Mouse (Mus musculus) adrenal gland (tissue): ENCODE measurements around the gene Hist1h4j.
"Not testable (repeated sequence)": the region's sequence is repeated elsewhere in the genome, so short reads cannot be mapped to it uniquely, and the experiment has no call there.

Source experiments
- intact Hi-C: fragments of 180-260 bp; cut with DNase I; formaldehyde crosslinking; loops from one replicate; pipeline ENCODE4 v1.15.1; 2025
- long read RNA-seq, 2 experiments: library from polyadenylated mRNA; unstranded; transcript quantifications; one replicate each; pipeline ENCODE4 v2.0.0; 2020; ENCODE audit warnings: borderline replicate concordance in 1 of 2; ENCODE audit not compliant: insufficient replicate concordance in 1 of 2

Gene Hist1h4j
- long read RNA-seq, experiment 1 = 0 reads
- long read RNA-seq, experiment 2 = 0 reads

- intact Hi-C loops = not testable (repeated sequence)
Observed at GRCm38 (mm10) chr13:21734906-21735767, at the start of gene Hist1h4j. Gene Hist1h4j (plus strand): TSS chr13:21735064.

GRCm38 (mm10) chr13:21697811-21698210 is 37.1 kb upstream of the Hist1h4j start, which contains the start of gene Olfr1359:
Gene Olfr1359 (plus strand): TSS chr13:21698111.
- intact Hi-C loops = no loop called here

- intact Hi-C loops = no loop called here
Observed at GRCm38 (mm10) chr13:21706669-21707068, 28.2 kb upstream of the Hist1h4j start.

- intact Hi-C loops = loop anchor here (5.0 to 10.0 kb wide), 4 partner anchors 317 to 1725 kb away; no protein-coding TSS in a partner anchor
Observed at GRCm38 (mm10) chr13:21710031-21710711, 24.7 kb upstream of the Hist1h4j start.

GRCm38 (mm10) chr13:21710821-21711525 is 23.9 kb upstream of the Hist1h4j start:
- intact Hi-C loops = loop anchor here (5.0 to 10.0 kb wide), 4 partner anchors 316 to 1724 kb away; no protein-coding TSS in a partner anchor

GRCm38 (mm10) chr13:21711698-21712097 is 23.2 kb upstream of the Hist1h4j start:
- intact Hi-C loops = loop anchor here (2.0 to 10.0 kb wide), 5 partner anchors 19 to 1723 kb away; no protein-coding TSS in a partner anchor

- intact Hi-C loops = loop anchor here (5.0 to 10.0 kb wide), 4 partner anchors 313 to 1720 kb away; no protein-coding TSS in a partner anchor
Observed at GRCm38 (mm10) chr13:21714725-21715124, 20.1 kb upstream of the Hist1h4j start.

GRCm38 (mm10) chr13:21715131-21715863 is 19.6 kb upstream of the Hist1h4j start:
- intact Hi-C loops = loop anchor here (10.0 kb wide), 1 partner anchor 1720 kb away; no protein-coding TSS in a partner anchor

GRCm38 (mm10) chr13:21715864-21716539 is 18.9 kb upstream of the Hist1h4j start, which contains the start of the genes Hist1h2bl and Hist1h2ai:
Gene Hist1h2bl (minus strand): TSS chr13:21716143.
Gene Hist1h2ai (plus strand): TSS chr13:21716422.
- intact Hi-C loops = loop anchor here (10.0 kb wide), 1 partner anchor 1719 kb away; no protein-coding TSS in a partner anchor

GRCm38 (mm10) chr13:21716540-21717391 is 18.1 kb upstream of the Hist1h4j start:
- intact Hi-C loops = loop anchor here (10.0 kb wide), 1 partner anchor 1718 kb away; no protein-coding TSS in a partner anchor

GRCm38 (mm10) chr13:21717397-21718357 is 17.2 kb upstream of the Hist1h4j start, which contains the start of gene Hist1h3h:
Gene Hist1h3h (plus strand): TSS chr13:21717659.
- intact Hi-C loops = loop anchor here (10.0 kb wide), 1 partner anchor 1717 kb away; no protein-coding TSS in a partner anchor

- intact Hi-C loops = loop anchor here (10.0 kb wide), 1 partner anchor 1716 kb away; no protein-coding TSS in a partner anchor
Observed at GRCm38 (mm10) chr13:21718381-21719080, 16.3 kb upstream of the Hist1h4j start.

GRCm38 (mm10) chr13:21721107-21721756 is 13.6 kb upstream of the Hist1h4j start:
- intact Hi-C loops = not testable (repeated sequence)

- intact Hi-C loops = not testable (repeated sequence)
Observed at GRCm38 (mm10) chr13:21721757-21722372, 13.0 kb upstream of the Hist1h4j start, which contains the start of gene Hist1h2bm. Gene Hist1h2bm (plus strand): TSS chr13:21722044.

GRCm38 (mm10) chr13:21722373-21722925 is 12.4 kb upstream of the Hist1h4j start:
- intact Hi-C loops = no loop called here
